Mouse (Mus musculus) hindbrain, embryonic 15.5 days (tissue): Measurements from ENCODE around the gene Ccl9. TPM values are rescaled to one million over a fixed set of nuclear protein-coding genes. Genes with fewer than 3 reads are reported as not detected.
"Not testable (repeated sequence)": the region's sequence is repeated elsewhere in the genome, so short reads cannot be mapped to it uniquely, and the experiment has no call there.

ENCODE experiments used
- ATAC-seq: fragments of 200-750 bp; cut with Nextera tagmentation; 2 replicates; pipeline ENCODE4 v1.8.0; 2017; ENCODE audit warnings: low read depth, moderate number of reproducible peaks, moderate TSS enrichment; ENCODE audit not compliant: low FRiP score
- H3K27ac ChIP-seq: fragments of 300-500 bp; sonication (generic); replicated peaks from 2 replicates; pipeline ENCODE4 v1.5.1; 2015; ENCODE audit warnings: mild to moderate bottlenecking, inconsistent platforms
- H3K27me3 ChIP-seq: fragments of 300-500 bp; sonication (generic); 2 replicates; pipeline ENCODE4 v1.6.1; 2015; ENCODE audit warnings: control low read depth, inconsistent platforms
- H3K36me3 ChIP-seq: fragments of 300-500 bp; sonication (generic); 2 replicates; pipeline ENCODE4 v1.6.1; 2015; ENCODE audit warnings: control low read depth, inconsistent platforms
- H3K4me1 ChIP-seq: fragments of 300-500 bp; sonication (generic); replicated peaks from 2 replicates; pipeline ENCODE4 v1.6.1; 2015; ENCODE audit warnings: control low read depth, inconsistent platforms
- H3K4me2 ChIP-seq: fragments of 300-500 bp; sonication (generic); 2 replicates; pipeline ENCODE4 v1.6.1; 2015; ENCODE audit warnings: moderate library complexity, mild to moderate bottlenecking, inconsistent platforms
- H3K4me3 ChIP-seq: fragments of 300-500 bp; sonication (generic); 2 replicates; pipeline ENCODE4 v1.5.1; 2015; ENCODE audit warnings: mild to moderate bottlenecking, inconsistent platforms
- H3K9ac ChIP-seq: fragments of 300-500 bp; sonication (generic); 2 replicates; pipeline ENCODE4 v1.6.1; 2015; ENCODE audit warnings: inconsistent platforms
- H3K9me3 ChIP-seq: fragments of 300-500 bp; sonication (generic); 2 replicates; pipeline ENCODE4 v1.6.1; 2016; ENCODE audit warnings: control low read depth, inconsistent platforms
- WGBS: fragments of 180-500 bp; shearing (Covaris S2); methylation state at CpG from one replicate; pipeline ENCODE4 v1.1.7; 2015; 5-methylcytosine and 5-hydroxymethylcytosine counted together
- polyA plus RNA-seq: library from polyadenylated mRNA; unstranded; fragments of >200 nt; fragmentation: Nextera tagmentation; extraction: Ambion mirVana; gene quantifications from 2 replicates; pipeline ENCODE4 v1.2.1, GENCODE M21; 2015

Ccl9 gene
- polyA plus RNA-seq, 1 experiment from 2014 or later: 3.0 TPM

DNA sequence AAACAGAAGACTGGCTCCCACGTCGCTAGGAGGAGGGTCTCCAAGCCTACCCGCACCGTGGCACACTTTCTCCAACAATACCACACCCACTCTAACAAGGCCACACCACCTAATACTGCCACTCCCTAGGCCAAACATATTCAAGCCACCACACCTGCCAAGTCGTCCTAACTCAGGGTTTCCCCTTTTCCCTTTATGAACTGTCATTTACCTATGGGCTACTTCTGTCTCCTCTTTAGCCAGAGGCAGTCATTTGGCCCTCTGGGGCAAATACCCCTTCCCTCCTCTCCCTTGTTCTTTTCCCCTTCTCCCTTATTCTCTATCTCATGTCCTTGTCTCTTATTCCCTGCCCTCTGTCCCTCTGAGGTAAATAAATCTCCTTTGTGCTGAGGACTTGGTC lies 26.8 kb downstream of the Ccl9 start:
- no peaks in the 10 kb centered on the region for H3K9me3 ChIP-seq
- no peaks in the 10 kb centered on the region for H3K36me3 ChIP-seq
- no peaks in the 10 kb centered on the region for H3K27me3 ChIP-seq
- WGBS: 87% methylated on average over 5 of the region's 5 CpGs
- no peak overlapping the region for H3K27ac ChIP-seq
- H3K4me2 ChIP-seq: no peak overlapping the region
- H3K9ac ChIP-seq: no peak overlapping the region
- no peak for ATAC-seq
- H3K4me1 ChIP-seq: peaks cover 2% of the 10 kb centered on the region; the same call in 1 of the 2 replicates
- H3K4me3 ChIP-seq: no peak overlapping the region

DNA sequence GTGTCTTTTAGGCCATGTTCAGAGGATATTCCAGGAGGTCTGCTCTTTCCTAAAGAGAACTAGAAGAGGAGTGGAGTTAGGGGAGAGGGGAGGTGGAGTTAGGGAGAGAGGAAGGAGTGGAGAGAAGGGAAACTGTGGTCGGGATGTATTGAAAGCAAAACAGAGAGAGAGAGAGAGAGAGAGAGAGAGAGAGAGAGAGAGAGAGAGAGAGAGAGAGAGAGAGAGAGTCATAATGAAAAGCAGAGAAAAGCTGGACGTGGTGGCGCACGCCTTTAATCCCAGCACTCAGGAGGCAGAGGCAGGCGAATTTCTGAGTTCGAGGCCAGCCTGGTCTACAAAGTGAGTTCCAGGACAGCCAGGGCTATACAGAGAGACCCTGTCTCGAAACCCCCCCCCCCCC lies 27.4 kb downstream of the Ccl9 start:
- H3K4me1 ChIP-seq, H3K27ac ChIP-seq, H3K36me3 ChIP-seq, H3K9me3 ChIP-seq, ATAC-seq, H3K9ac ChIP-seq, H3K4me3 ChIP-seq, H3K27me3 ChIP-seq, H3K4me2 ChIP-seq: not testable (repeated sequence)
- WGBS: 84% methylated on average over 7 of the region's 7 CpGs

DNA sequence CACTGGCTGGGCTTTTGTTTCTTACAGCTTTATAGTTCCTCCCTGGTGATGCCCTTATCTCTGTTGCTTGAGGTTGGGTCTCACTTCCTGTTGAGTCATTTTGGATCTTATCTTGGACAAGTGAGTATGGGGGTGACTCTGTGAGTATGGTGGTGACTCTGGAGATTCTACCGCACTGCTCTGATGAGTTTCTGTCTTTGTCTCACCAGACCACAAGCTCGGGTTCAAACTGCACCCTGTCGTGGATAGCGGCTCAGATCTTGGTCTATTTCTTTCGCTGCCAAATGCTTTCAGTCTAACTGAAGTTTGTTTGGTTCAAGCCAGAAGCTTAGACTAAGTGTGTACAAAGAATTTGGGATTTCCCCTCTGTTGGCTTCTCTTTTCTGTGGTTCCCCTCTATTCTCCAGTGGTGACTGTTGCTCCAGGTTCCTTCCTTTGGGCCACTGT lies 28.2 kb downstream of the Ccl9 start:
- Histone ChIP-seq H3K36me3 (no peaks in the 10 kb centered on the region), H3K4me1 (no peaks in the 10 kb centered on the region), H3K27me3 (no peaks in the 10 kb centered on the region), H3K4me2 (no peak overlapping the region), H3K4me3 (no peak overlapping the region), H3K27ac (no peak overlapping the region), H3K9ac (no peak overlapping the region), H3K9me3 (no peaks in the 10 kb centered on the region)
- WGBS: 91% methylated on average over 5 of the region's 5 CpGs
- no peak for ATAC-seq

DNA sequence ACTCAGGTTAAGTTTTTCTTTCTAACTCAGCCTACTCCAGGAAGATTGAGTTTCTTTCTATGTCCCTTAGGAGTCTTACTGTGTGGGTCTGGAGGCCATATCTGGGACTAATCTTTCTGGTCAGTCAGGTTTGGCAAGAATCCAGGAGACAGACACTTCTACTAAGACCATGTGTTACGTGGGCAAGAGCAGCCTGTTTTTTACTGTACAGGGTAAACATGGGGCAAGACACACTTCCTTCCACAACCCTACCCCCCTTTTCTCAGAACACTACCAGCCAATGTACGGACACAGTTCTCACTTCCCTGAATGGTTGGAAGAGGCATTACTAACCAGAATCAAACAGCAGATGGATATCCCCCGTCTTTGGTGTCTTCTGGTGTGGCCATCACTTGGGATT lies 34.2 kb downstream of the Ccl9 start:
- ATAC-seq: no peak
- WGBS: 82% methylated on average over 3 of the region's 3 CpGs
- H3K4me3 ChIP-seq: no peak overlapping the region
- H3K36me3 ChIP-seq: no peaks in the 10 kb centered on the region
- no peaks in the 10 kb centered on the region for H3K27me3 ChIP-seq
- H3K4me2 ChIP-seq: no peak overlapping the region
- H3K9me3 ChIP-seq: no peaks in the 10 kb centered on the region
- H3K27ac ChIP-seq: no peak overlapping the region
- no peak overlapping the region for H3K9ac ChIP-seq
- H3K4me1 ChIP-seq: no peaks in the 10 kb centered on the region

DNA sequence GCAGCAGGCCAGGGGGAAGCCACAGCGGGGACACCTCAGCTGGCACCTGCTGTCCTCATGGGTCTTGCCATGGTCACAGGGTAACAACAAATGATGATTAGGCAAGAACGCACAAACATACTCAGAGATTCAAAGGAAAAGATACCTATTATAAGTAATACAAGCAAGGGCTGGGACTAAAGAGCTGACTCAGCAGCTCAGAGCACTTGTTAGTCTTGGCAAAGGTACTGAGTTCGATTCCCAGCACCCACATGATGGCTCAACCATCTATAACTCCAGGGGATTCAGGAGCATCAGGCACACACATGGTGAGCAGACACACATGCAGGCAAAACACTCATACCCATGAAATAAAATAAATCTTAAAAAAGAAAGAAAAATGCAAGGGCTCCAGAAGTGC lies 37.0 kb downstream of the Ccl9 start:
- H3K9ac ChIP-seq: no peak overlapping the region
- H3K9me3 ChIP-seq: no peaks in the 10 kb centered on the region
- no peak overlapping the region for H3K4me3 ChIP-seq
- H3K27me3 ChIP-seq: no peaks in the 10 kb centered on the region
- no peaks in the 10 kb centered on the region for H3K36me3 ChIP-seq
- H3K4me2 ChIP-seq: no peak overlapping the region
- no peak overlapping the region for H3K27ac ChIP-seq
- H3K4me1 ChIP-seq: no peaks in the 10 kb centered on the region
- WGBS: 91% methylated on average over 3 of the region's 3 CpGs
- ATAC-seq: no peak

DNA sequence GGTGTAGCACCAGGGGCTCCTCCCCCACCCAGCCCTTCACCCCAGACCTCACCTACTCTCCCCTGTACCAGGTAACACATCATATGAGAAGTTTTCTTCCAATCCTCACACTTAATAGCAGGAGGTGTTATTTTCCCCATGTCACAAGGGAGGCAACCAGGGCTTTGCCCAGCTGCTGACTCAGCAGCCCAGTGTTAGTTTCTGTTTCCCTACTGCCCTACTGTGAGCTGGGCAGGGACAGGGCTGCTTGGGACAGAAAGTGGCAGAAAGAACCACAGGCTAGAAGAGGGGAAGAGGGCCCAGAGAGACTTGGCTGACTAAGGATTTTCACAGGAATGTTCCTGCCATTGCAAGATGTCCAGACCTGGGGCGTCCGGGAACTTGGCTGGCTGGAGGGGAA lies 37.5 kb downstream of the Ccl9 start:
- H3K4me2 ChIP-seq: no peak overlapping the region
- no peaks in the 10 kb centered on the region for H3K9me3 ChIP-seq
- ATAC-seq: no peak
- H3K4me1 ChIP-seq: no peaks in the 10 kb centered on the region
- no peaks in the 10 kb centered on the region for H3K36me3 ChIP-seq
- no peak overlapping the region for H3K9ac ChIP-seq
- 90% methylated on average over 2 of the region's 2 CpGs for WGBS
- no peak overlapping the region for H3K27ac ChIP-seq
- no peaks in the 10 kb centered on the region for H3K27me3 ChIP-seq
- H3K4me3 ChIP-seq: no peak overlapping the region

DNA sequence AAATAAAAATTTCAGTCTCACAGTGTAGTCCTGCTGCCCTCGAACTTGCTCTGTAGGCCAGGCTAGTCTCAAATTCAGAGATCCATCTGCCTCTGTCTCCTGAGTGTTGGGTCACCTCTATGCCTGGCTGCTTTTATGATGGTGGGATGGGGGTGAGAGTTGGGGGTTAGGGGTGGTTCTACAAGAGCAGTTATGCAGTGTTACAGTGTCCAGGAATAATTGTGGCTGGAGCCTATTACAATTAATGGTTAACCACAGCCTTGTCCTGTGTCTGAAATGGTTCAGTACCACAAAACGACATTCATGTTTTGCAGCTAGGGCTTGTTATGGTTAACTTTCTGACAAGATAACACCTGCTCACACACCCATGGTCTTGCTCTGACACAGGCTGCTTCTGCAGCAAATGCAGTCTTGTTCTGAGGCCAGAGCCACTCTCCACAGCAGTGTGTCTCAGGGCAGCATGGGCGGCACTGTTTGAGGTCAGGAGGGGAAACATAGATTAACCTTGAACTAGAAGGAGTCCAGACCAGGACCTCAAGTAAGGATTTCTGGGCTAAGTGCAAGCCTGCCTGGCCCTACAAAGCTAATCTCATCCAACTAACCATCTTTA lies 39.6 kb downstream of the Ccl9 start:
- Histone ChIP-seq H3K9ac (no peak overlapping the region), H3K4me1 (peaks cover 12% of the 10 kb centered on the region), H3K27me3 (no peaks in the 10 kb centered on the region), H3K27ac (no peak overlapping the region), H3K4me2 (no peak overlapping the region), H3K9me3 (no peaks in the 10 kb centered on the region), H3K36me3 (no peaks in the 10 kb centered on the region), H3K4me3 (no peak overlapping the region)
- 88% methylated on average over 3 of the region's 3 CpGs for WGBS
- ATAC-seq: no peak

DNA sequence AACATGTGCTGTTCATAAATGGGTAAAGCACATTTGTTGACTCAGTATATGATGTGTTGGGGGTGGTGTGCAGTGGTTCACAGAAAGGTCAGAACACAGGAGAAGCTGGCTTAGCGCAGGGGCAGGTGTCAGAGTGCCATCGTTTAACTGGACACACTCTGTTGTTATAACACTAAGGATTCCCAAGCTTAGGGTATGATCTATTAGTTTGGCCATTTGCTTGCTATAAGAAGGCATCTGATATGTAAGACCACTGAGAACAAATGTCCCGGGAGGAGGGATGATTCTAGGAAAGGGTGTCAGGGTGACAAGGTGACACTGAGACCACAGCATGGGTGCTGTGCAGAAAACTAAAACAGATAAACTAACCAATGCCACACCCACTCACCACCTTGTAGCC lies 41.6 kb downstream of the Ccl9 start:
- Histone ChIP-seq H3K4me3 (no peak overlapping the region), H3K4me2 (no peak overlapping the region), H3K36me3 (no peaks in the 10 kb centered on the region), H3K4me1 (peaks cover 12% of the 10 kb centered on the region), H3K27ac (no peak overlapping the region), H3K9ac (no peak overlapping the region), H3K27me3 (no peaks in the 10 kb centered on the region), H3K9me3 (no peaks in the 10 kb centered on the region)
- no peak for ATAC-seq
- 83% methylated on average over 3 of the region's 3 CpGs for WGBS

DNA sequence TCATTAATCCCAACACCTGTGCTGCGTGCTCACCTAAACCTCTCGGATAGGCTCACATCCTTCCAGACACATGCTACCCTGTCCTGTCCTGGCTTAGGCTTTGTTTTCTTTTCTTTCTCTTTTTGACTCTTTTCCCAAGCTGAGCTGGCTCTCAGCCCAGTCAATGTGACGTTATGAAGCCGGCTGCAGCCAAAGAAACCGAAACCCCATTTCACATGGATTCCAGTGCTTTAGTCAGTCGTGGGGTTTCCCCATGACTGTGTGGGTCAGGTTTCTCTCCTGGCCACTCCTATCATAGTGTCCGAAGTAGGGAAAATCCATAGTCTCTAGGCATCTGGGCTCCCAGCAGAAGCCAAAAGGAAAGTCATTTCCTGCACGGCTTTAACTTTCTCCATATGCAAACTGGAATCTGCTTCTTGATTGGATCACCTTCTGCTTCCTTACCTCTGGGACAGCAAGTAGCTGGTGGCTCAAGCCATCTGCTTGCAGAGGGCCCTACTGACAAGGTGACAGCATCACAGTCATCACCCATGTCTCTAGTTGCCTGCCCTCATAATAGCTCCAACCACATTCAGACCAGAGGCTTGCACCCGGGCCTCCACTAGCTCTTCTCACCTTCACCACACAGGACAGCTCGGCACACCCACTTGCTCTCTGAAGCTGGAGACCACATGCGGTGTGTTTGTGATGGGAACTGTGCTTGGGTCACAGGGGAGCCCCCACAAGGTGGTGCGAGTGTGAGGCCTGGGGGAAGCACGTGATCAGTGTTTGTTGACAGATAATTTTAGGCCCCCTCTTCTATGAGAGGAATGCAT lies 43.6 kb downstream of the Ccl9 start:
- H3K4me2 ChIP-seq: peak overlapping the region; percentile 30
- peaks cover 12% of the 10 kb centered on the region for H3K4me1 ChIP-seq
- ATAC-seq: no peak

DNA sequence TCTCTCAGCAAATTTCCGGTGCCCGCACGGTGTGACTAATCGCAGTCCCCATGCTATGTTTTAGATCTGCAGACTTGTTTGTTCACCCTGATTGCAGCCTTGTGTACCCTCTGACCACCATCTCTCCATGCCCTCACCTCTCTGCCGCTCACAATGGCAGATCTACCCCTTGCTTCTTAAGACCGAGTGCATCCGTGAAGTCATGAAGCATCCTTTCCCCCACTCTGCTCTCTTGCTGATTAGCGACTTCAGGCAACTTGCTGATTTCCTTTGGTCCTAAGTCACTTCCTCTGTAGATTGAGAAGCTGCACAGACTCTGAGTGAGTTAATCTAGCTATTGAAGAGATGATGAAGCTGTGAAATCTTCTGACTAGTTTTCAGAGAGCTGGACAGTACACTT lies 44.3 kb downstream of the Ccl9 start:
- Histone ChIP-seq H3K9ac (no peak overlapping the region), H3K27me3 (no peaks in the 10 kb centered on the region), H3K36me3 (no peaks in the 10 kb centered on the region), H3K27ac (no peak overlapping the region), H3K4me2 (peak overlapping the region; percentile 30), H3K4me3 (no peak overlapping the region), H3K9me3 (no peaks in the 10 kb centered on the region), H3K4me1 (peaks cover 12% of the 10 kb centered on the region)
- no peak for ATAC-seq
- 82% methylated on average over 8 of the region's 8 CpGs for WGBS

More for the DNA sequence above, 43.6 kb downstream of the Ccl9 start:
- no peak overlapping the region for H3K27ac ChIP-seq
- H3K9ac ChIP-seq: no peak overlapping the region
- WGBS: 52% methylated on average over 13 of the region's 13 CpGs
- no peaks in the 10 kb centered on the region for H3K36me3 ChIP-seq
- no peak overlapping the region for H3K4me3 ChIP-seq
- H3K27me3 ChIP-seq: no peaks in the 10 kb centered on the region
- no peaks in the 10 kb centered on the region for H3K9me3 ChIP-seq

DNA sequence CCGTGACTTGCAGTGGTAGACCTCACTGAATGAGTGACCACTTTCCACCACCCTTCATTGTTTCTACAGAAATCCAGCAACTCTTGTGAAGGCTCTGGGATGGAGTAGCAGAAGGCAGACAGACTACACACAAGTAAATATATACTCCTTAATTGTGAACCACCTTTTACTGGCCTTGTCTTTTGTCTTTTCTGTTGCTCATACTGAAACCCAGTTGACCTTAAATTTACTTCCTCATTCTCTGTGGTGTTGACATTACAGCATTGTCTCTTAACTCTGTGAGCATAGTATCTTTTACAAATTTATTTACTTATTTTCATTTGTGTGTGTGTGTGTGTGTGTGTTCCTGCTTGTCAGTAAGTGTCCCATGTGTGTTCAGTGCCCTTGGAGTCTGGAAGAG lies 45.2 kb downstream of the Ccl9 start:
- ATAC-seq: no peak
- no peak overlapping the region for H3K4me2 ChIP-seq
- no peak overlapping the region for H3K27ac ChIP-seq
- no peaks in the 10 kb centered on the region for H3K9me3 ChIP-seq
- no peaks in the 10 kb centered on the region for H3K27me3 ChIP-seq
- H3K4me1 ChIP-seq: peaks cover 12% of the 10 kb centered on the region
- H3K4me3 ChIP-seq: no peak overlapping the region
- WGBS: 93% methylated on average over 1 of the region's 1 CpGs
- no peak overlapping the region for H3K9ac ChIP-seq
- no peaks in the 10 kb centered on the region for H3K36me3 ChIP-seq

DNA sequence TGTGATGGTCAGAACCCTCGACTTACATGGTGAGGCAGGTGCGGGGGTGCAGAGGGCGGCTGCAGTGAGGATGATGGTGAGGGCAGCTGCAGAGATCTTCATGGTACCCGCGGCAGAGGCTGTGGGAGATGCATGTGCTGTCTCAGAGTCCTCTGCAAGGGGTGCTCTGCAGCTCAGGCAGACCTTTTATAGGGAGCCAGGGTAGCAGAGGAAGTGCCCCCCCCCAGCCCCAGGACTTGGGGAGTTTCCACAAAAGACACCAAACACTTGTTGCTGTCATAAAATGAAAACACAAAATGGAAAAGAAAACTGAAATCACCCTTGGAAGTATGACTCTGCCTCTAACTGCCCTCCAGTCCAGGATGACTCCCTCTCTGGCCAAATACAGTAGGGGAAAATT lies 48.1 kb downstream of the Ccl9 start, which contains the start of gene Ccl5:
Gene Ccl5, minus strand, starts transcription at position 159 of the 400 bp plus-strand sequence.
- Histone ChIP-seq H3K9me3 (no peaks in the 10 kb centered on the region), H3K4me1 (peaks cover 12% of the 10 kb centered on the region), H3K27me3 (no peaks in the 10 kb centered on the region), H3K36me3 (no peaks in the 10 kb centered on the region), H3K27ac (no peak within 1 kb of the TSS), H3K4me2 (no peak within 1 kb of the TSS), H3K9ac (no peak within 1 kb of the TSS), H3K4me3 (no peak within 1 kb of the TSS)
- ATAC-seq: no peak
- WGBS: 96% methylated on average over 5 of the region's 5 CpGs
